13 mouse cellular contexts compared by ENCODE assay signal in genomic region chr6:37627206-37627605, GRCm38 (mm10).
DNase-seq lines count a peak whose midpoint lies in the region; ATAC-seq and TF ChIP-seq lines count a peak whose summit lies in the region.
"Had no signal": no experiment of that assay in that cellular context is flagged by ENCODE, and none has a peak within 500 bp of the region (broad histone marks: within the 10 kb centered on the region; RNA-seq: fewer than 3 reads in every experiment).

No protein-coding gene starts in this region.

- ATAC-seq in lung, embryonic 14.5 days (ENCODE audit: insufficient read depth), result no peak
- ATAC-seq in heart, embryonic 12.5 days (ENCODE audit: insufficient number of reproducible peaks, low FRiP score), result peak; percentile 71
- ATAC-seq in liver, embryonic 12.5 days, result peak; percentile 84
- no peak for ATAC-seq in intestine, postnatal 0 days
- no peak for ATAC-seq in forebrain, embryonic 11.5 days (replicated peaks; ENCODE audit: low FRiP score)
- ATAC-seq: Patski had no signal

- H3K9me3 ChIP-seq in lung, embryonic 14.5 days (ENCODE audit: low read depth, low read length), result no peaks in the 10 kb centered on the region
- H3K9me3 ChIP-seq in heart, embryonic 12.5 days (replicated peaks), result no peaks in the 10 kb centered on the region
- no peaks in the 10 kb centered on the region for H3K9me3 ChIP-seq in liver, embryonic 12.5 days (replicated peaks)
- no peaks in the 10 kb centered on the region for H3K9me3 ChIP-seq in intestine, postnatal 0 days (ENCODE audit: control insufficient read depth)
- H3K9me3 ChIP-seq in forebrain, embryonic 11.5 days (ENCODE audit: control insufficient read depth, low read length), result no peaks in the 10 kb centered on the region

- no peak overlapping the region for H3K9ac ChIP-seq in lung, embryonic 14.5 days
- no peak overlapping the region for H3K9ac ChIP-seq in heart, embryonic 12.5 days
- no peak overlapping the region for H3K9ac ChIP-seq in liver, embryonic 12.5 days
- no peak overlapping the region for H3K9ac ChIP-seq in intestine, postnatal 0 days (ENCODE audit: low read depth, low read length)
- no peak overlapping the region for H3K9ac ChIP-seq in forebrain, embryonic 11.5 days (ENCODE audit: low read length)

- TF ChIP-seq CTCF in lung, embryonic 14.5 days (IDR thresholded peaks at IDR 0.05; ENCODE audit: low read depth), result no peak
- no peak for TF ChIP-seq CTCF in lung, adult 2 months (IDR thresholded peaks at IDR 0.05; ENCODE audit: insufficient read depth, low read length)
- no peak for TF ChIP-seq CTCF in intestine, postnatal 0 days (IDR thresholded peaks at IDR 0.05; ENCODE audit: low read depth)

- no peak overlapping the region for H3K27ac ChIP-seq in lung, embryonic 14.5 days (ENCODE audit: low read depth)
- peak overlapping the region; percentile 60; the same call in 1 of the 2 replicates for H3K27ac ChIP-seq in heart, embryonic 12.5 days (ENCODE audit: poor library complexity, severe bottlenecking)
- H3K27ac ChIP-seq in liver, embryonic 12.5 days, result no peak overlapping the region
- H3K27ac ChIP-seq in intestine, postnatal 0 days (ENCODE audit: low read depth, low read length), result no peak overlapping the region
- H3K27ac ChIP-seq in forebrain, embryonic 11.5 days (ENCODE audit: low read depth, low read length), result no peak overlapping the region
- H3K27ac ChIP-seq: macrophage had no signal

- H3K4me1 ChIP-seq in lung, embryonic 14.5 days (ENCODE audit: insufficient read depth), result no peaks in the 10 kb centered on the region
- H3K4me1 ChIP-seq in lung, adult 2 months (ENCODE audit: control insufficient read depth, insufficient read depth, low read length), result no peaks in the 10 kb centered on the region
- no peaks in the 10 kb centered on the region for H3K4me1 ChIP-seq in heart, embryonic 12.5 days (replicated peaks)
- H3K4me1 ChIP-seq in liver, embryonic 12.5 days, result peaks cover 24% of the 10 kb centered on the region
- no peaks in the 10 kb centered on the region for H3K4me1 ChIP-seq in intestine, postnatal 0 days (replicated peaks; ENCODE audit: control insufficient read depth, insufficient read depth, low read length)
- no peaks in the 10 kb centered on the region for H3K4me1 ChIP-seq in forebrain, embryonic 11.5 days (replicated peaks; ENCODE audit: control insufficient read depth, insufficient read depth, low read length)

- WGBS in lung, embryonic 14.5 days, result 60% methylated on average over 5 of the region's 5 CpGs
- WGBS in lung, adult 2 months, result 44% methylated on average over 5 of the region's 5 CpGs
- WGBS in heart, embryonic 12.5 days, result 38% methylated on average over 5 of the region's 5 CpGs
- WGBS in liver, embryonic 12.5 days (ENCODE audit: insufficient replicate concordance), result 12% methylated on average over 5 of the region's 5 CpGs
- WGBS in intestine, postnatal 0 days, result 42% methylated on average over 5 of the region's 5 CpGs
- WGBS in forebrain, embryonic 11.5 days, result 85% methylated on average over 5 of the region's 5 CpGs

- peak; percentile 60 for DNase-seq in lung, embryonic 14.5 days
- no peak for DNase-seq in lung, adult 2 months
- no peak for DNase-seq in forebrain, embryonic 11.5 days (ENCODE audit: low spot score)
- no peak for DNase-seq in urinary bladder, adult 18-20 months (ENCODE audit: low spot score in 2 of 2)
- no peak for DNase-seq in retina, postnatal 1 day
- DNase-seq: cerebellum, postnatal 10 days; kidney, postnatal 25 days; right cerebral cortex, postnatal 4 days had no signal

- H3K27me3 ChIP-seq in lung, embryonic 14.5 days (ENCODE audit: insufficient read depth, low read length), result no peaks in the 10 kb centered on the region
- no peaks in the 10 kb centered on the region for H3K27me3 ChIP-seq in heart, embryonic 12.5 days (replicated peaks)
- H3K27me3 ChIP-seq in liver, embryonic 12.5 days (replicated peaks), result no peaks in the 10 kb centered on the region
- no peaks in the 10 kb centered on the region for H3K27me3 ChIP-seq in intestine, postnatal 0 days (replicated peaks; ENCODE audit: control insufficient read depth, insufficient read depth, low read length)
- H3K27me3 ChIP-seq in forebrain, embryonic 11.5 days (ENCODE audit: control insufficient read depth, insufficient read depth, low read length), result no peaks in the 10 kb centered on the region
- H3K27me3 ChIP-seq: Patski had no signal

- TF ChIP-seq POLR2A in lung, adult 2 months (IDR thresholded peaks at IDR 0.05; ENCODE audit: borderline replicate concordance, extremely low read depth, low read depth, low read length), result no peak

- H3K4me3 ChIP-seq in lung, embryonic 14.5 days (ENCODE audit: low read depth, low read length), result no peak overlapping the region
- no peak overlapping the region for H3K4me3 ChIP-seq in lung, adult 2 months (replicated peaks; ENCODE audit: extremely low read depth, low read depth, low read length)
- H3K4me3 ChIP-seq in heart, embryonic 12.5 days, result no peak overlapping the region
- no peak overlapping the region for H3K4me3 ChIP-seq in liver, embryonic 12.5 days
- no peak overlapping the region for H3K4me3 ChIP-seq in intestine, postnatal 0 days (ENCODE audit: low read depth, low read length)
- no peak overlapping the region for H3K4me3 ChIP-seq in forebrain, embryonic 11.5 days (ENCODE audit: low read depth, low read length)

- no peak overlapping the region for H3K4me2 ChIP-seq in lung, embryonic 14.5 days
- no peak overlapping the region for H3K4me2 ChIP-seq in heart, embryonic 12.5 days
- H3K4me2 ChIP-seq in liver, embryonic 12.5 days, result peak overlapping the region; percentile 20; the same call in 1 of the 2 replicates
- no peak overlapping the region for H3K4me2 ChIP-seq in intestine, postnatal 0 days (replicated peaks; ENCODE audit: low read depth)
- H3K4me2 ChIP-seq in forebrain, embryonic 11.5 days (ENCODE audit: low read depth, low read length, severe bottlenecking), result no peak overlapping the region

- no peaks in the 10 kb centered on the region for H3K36me3 ChIP-seq in lung, embryonic 14.5 days (ENCODE audit: insufficient read depth)
- no peaks in the 10 kb centered on the region for H3K36me3 ChIP-seq in heart, embryonic 12.5 days
- no peaks in the 10 kb centered on the region for H3K36me3 ChIP-seq in liver, embryonic 12.5 days
- H3K36me3 ChIP-seq in intestine, postnatal 0 days (ENCODE audit: control insufficient read depth, insufficient read depth), result no peaks in the 10 kb centered on the region
- H3K36me3 ChIP-seq in forebrain, embryonic 11.5 days (ENCODE audit: control insufficient read depth, insufficient read depth, low read length), result no peaks in the 10 kb centered on the region

Comparison
In these comparisons a context has a peak if more than half of its experiments do, and no peak if none do; other contexts are left out.
1. ATAC-seq: peak in heart, embryonic 12.5 days (single experiment) and liver, embryonic 12.5 days (single experiment); none in lung, embryonic 14.5 days (single experiment), intestine, postnatal 0 days (single experiment) and forebrain, embryonic 11.5 days (single experiment).